Mouse (Mus musculus) cerebellum, adult 9-10 months (tissue): ENCODE data around the gene Fbxo44.
"Not testable (repeated sequence)": the region's sequence is repeated elsewhere in the genome, so short reads cannot be mapped to it uniquely, and the experiment has no call there.

ENCODE experiments used
- DNase-seq: peaks from one replicate; pipeline ENCODE4 v3.0.0; 2022

The Fbxo44 gene

DNA sequence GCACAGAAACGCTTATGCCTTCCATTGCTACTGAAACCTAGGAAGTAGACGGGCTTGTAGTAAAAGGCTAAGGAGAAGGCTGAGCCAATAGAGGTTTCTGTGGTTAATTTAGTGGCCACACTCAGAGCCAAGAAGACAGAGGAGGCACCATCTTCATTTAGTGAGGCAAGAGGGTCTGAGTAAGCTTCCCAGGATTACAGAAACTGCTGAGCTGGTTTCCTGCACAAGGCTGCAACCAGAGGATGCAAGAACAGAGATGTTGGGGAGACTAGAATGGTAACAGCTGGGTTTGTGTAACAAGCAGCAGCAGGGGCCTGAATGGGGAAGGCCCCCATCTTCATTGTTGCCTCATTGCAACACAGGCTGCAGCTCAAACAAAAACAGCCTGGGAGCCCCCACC lies 31.6 kb downstream of the Fbxo44 start:
- no peak for DNase-seq

DNA sequence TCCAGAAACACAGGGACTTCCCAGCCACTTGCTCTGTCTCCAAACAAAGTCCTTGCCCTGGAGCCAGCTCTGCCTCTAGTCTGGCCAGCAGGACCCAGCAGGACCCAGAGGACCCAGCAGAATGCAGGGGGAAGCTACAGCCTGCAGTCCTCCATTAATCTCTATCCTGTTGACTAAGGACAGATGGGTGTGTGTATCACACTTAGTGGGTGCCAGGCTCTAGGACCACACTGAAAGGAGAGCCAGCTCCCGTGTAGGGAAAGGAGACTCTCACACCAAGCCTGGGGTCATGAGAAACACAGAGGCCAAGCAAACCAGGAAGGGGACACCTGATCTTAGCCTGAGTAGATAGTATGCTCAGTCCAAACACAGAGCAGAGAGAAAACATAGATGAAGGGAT lies 32.0 kb downstream of the Fbxo44 start:
- DNase-seq = no peak

GRCm38 (mm10) chr4:148122694-148123066 lies 37.6 kb downstream of the Fbxo44 start:
- DNase-seq = no peak

DNA sequence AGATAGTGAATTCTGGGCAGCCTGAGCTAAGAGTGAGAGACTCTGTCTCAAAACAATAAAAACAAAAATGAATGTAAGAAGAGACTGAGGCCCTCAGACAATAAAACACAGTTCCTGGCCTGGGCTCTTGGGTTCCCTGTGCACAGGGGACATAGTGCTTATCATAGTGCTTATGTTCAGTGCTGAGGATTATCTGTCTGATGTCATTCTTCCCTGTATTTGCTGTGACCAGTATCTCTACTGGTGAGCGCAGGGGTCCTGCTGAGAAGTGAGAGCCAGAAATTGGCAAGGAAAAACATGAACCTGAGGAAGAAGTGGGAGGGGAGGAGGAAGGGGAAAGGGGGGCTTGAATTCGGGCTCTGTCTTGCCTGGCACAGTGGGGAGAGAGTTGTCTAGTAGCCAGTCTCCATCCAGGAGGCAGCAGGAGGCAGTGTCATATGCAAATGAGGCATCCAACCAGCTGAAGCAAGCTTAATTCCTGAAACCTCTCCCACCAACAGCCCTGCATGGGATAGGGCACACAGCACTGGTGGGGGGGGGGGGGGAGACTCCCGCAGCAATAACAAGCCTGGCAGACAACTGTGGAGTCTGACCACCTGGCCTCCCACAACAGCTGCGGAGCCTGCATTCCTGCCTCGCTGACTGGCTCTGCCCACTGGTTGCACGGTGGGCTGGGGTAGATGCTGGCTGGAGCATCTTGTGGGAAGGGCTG lies 38.1 kb downstream of the Fbxo44 start:
- no peak for DNase-seq

DNA sequence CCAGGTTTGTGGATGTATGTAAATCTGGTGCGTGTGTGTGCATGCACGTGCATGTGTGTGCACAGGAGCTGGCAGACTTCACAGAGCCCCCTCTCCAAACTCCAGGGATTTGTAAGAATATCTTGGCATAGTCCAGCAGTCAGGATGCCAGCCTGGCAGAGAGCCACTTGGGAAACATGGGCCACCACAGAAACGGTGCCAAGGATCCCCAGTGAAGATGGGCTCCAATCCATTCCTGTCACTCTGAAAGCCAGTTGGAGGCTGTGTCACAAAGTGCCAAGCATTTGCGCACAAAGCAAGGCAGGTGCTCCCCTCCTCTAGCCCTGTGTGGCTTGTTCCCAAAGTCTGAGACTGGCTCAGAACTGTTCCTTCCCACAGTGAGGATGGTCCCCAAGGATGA lies 38.9 kb downstream of the Fbxo44 start:
- DNase-seq = no peak

DNA sequence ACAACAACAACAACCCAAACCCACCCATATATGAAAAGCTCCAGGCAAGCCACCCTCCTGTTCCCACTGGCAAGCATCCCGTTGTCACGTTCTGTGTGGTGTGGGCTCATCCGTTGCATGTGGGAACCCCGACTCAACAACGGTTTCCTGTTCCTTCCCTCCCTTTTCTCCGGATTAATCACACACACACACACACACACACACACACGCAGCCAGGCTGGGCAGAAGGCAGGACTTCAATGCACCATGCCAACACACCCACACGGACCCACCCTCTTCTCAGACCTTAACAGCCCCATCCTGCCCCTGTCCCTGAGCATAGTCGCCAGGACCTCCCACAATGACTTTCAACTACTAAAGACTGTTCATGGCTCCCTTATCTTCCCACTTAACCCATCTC lies 39.7 kb downstream of the Fbxo44 start:
- DNase-seq = no peak

GRCm38 (mm10) chr4:148119578-148119977 lies 40.7 kb downstream of the Fbxo44 start:
- DNase-seq = not testable (repeated sequence)

GRCm38 (mm10) chr4:148117392-148117791 lies 42.9 kb downstream of the Fbxo44 start:
- no peak for DNase-seq

DNA sequence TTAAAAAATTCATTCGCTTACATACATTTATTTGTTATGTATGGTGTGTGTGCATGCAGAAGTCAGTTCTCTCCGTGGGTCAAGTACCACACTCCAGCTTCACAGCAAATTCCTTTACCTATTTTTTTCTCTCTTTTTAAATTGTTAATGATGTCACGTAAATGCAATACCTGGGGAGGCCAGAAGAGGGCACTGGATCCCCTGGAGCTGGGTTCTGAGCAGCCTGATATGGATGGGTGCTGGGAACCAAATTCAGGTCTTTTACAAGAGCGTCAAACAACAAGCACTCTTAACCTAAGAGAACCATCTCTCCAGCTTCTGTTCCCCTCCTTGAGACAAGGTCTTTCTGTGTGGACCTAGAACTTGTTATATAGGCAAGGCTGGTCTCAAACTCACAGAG lies 43.6 kb downstream of the Fbxo44 start:
- DNase-seq = no peak

GRCm38 (mm10) chr4:148115467-148115866 lies 44.8 kb downstream of the Fbxo44 start:
- peak; percentile 32 for DNase-seq

DNA sequence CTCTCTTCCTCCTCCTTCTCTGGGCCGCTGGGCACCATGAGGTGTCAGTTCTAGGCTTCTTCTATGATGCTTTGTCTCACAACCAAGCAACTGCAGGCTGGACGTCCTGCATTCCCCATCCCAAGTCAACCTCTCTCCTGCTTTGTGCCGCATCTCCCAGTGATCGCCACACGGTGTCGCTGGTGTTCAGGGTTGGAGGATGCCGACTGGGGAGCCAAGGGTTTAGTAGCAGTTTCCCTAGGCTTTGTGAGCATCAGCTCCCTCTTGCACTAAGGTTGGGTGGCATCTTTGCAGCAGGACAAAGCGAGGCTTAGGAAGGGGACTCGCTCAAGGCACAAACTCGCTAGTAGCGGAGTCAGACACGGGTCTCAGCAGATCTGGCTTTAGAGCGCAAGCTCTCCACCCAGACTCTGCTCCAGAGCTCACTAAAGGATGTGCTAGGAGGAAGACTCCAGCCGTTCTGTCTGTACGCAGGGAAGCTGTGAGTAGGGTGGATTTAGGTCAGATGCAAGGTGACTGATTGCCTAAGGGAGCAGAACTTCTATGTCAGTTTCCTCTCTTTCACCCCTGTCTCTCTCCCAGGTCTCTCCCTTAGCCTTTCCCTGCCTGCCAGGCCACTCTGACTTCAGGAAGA lies 45.4 kb downstream of the Fbxo44 start:
- DNase-seq = peak; percentile 85

DNA sequence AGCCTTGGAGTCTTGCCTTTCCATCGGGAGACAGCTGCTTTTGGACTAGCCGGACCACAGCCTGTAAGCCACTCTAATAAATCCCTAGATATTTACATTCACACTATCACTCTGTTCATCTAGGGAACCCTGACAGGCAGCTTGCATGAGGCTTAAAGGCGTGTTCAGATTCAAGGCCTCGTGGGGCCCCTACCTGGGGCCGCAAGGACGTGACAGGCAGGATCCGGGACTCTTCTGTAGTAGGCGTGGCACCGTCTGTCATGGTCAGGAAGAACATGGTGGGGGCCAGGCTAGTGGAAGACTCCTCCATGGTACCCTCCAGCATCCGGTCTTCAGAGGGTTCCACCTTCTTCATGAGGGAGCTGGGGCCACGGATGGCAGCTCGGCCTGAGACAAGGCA lies 47.8 kb downstream of the Fbxo44 start:
- DNase-seq = no peak

DNA sequence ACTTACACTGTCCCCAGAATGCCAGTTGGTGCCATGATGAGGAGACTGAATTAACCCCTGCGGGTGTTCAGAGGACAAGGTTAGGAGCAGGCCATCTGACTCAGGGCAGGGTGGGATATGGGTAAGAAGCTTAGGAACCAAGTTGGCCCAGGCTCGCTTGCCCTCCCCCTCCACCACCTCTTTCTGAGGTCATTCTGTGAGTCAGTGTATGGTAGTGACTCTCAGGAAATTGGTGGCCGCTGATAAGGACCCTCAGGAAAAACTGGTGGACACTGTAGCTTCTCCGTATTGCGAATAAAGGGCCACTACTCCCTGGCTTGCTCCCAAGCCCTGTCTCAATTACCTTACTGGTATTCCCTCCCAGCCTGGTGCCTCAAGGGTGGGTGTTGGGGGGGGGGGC lies 51.1 kb downstream of the Fbxo44 start:
- DNase-seq = no peak

DNA sequence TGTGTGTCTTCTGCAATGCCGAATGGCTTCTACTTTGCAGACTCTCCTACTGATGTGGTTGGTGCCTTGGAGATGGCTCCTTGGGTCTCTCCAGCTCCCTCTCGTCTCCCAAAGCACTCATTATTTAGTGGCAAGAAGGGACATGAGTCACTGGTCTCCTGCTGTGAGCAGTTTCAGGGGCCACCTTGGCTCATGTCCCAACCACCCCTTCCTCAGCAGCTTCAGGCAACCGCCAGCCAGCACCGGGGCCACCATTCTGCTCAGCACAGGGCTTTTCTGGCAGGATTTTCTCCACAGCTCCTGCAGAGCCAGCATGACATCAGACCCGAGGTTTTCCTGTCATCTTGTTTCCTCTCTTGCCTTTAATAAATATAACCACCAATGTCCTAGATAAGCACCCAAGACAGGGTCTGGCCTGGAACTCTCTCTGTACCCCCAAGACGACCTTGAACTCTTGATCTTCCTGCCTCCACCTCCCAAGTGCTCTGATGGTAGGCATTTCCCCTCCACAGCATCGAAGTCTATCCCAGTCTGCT lies 51.6 kb downstream of the Fbxo44 start:
- no peak for DNase-seq

DNA sequence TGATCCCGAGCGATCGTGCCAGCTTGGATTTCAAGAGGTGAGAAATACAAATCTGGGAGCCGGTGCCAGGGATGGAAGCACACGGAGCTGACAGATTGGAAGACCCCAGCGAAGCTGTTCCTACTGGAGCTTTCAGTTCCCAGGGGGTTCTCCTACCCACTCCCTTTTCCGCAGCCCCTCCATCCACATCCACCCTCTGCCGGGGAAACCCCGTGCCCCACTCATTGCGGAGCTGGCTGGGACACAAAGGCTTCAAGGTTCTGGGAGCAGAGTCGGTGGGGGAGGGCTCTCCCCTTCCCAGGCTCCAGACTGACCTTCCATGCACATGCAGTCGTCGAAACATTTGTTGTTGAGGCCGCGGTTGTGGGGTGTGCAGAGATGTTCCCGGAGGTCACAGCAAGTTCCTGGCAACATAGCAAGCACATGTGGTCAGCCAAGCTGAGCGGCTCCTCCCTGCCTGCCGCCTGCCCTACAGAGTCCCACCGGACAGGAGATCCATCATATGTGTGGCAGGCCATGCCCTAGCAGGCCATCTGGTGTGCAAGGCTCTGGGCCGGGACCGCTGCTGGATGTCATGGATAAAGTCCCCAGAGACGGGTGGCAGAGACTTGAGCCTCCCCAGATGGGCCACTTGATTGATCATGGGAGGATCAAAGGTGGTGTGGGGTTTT lies 52.5 kb downstream of the Fbxo44 start:
- DNase-seq = no peak

DNA sequence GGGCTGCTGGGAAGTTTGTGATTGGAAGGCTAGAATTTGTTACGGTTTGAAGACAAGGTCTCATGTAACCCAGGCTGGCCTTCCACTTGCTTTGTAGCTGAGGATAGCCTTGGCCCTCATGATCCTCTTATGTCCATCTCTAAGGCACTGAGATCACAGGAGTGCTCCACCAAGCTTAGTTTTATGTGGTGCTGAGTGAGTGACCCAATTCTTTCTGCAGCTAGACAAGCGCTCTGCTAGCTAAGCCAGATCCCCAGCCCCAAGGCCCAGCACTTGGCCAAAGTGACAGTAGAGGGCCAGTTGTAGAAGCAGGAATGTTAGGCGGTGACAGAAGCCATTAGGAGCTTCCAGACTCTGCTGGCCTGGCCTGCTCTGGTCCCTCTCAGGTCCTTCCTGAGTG lies 56.1 kb downstream of the Fbxo44 start:
- DNase-seq = no peak
